Mouse (Mus musculus) adrenal gland, adult 18-20 months (tissue): ENCODE measurements around the gene Tapbp. TPM values are rescaled to one million over a fixed set of nuclear protein-coding genes. Genes with fewer than 3 reads are reported as not detected.
A peak's percentile ranks its signal among the peaks of the same experiment; 100 is the strongest.
"Not testable (repeated sequence)": the region's sequence is repeated elsewhere in the genome, so short reads cannot be mapped to it uniquely, and the experiment has no call there.

Source experiments
- DNase-seq, 2 experiments: peaks; one replicate each; pipeline ENCODE4 v3.0.0; 2021 to 2022; ENCODE audit warnings: low spot score in 2 of 2
- long read RNA-seq, 2 experiments: library from polyadenylated mRNA; stranded (forward); transcript quantifications; one replicate each; pipeline ENCODE4 v2.0.0; 2021
- total RNA-seq, 2 experiments: library from RNA; stranded (reverse); gene quantifications; 1 replicate in 1 of 2; 2 replicates in 1 of 2; pipeline ENCODE4 v1.2.3; 2021

Tapbp gene
- 100 to 1,000 TPM; 179 to 234 TPM for total RNA-seq
- long read RNA-seq, experiment 1, transcript Tapbp-201 (8 exons, 2,898 nt) = minor isoform, 98 of 264 reads
- long read RNA-seq, experiment 1, transcript Tapbp-206 (8 exons, 2,589 nt) = major isoform, 117 of 264 reads
- long read RNA-seq, experiment 1, partial matches to known transcripts = 42 of 264 reads
- long read RNA-seq, experiment 1, other reads (novel, unspliced or antisense) = 7 of 264 reads
- long read RNA-seq, experiment 2, transcript Tapbp-206 (8 exons, 2,589 nt) = minor isoform, 56 of 285 reads
- long read RNA-seq, experiment 2, transcript Tapbp-201 (8 exons, 2,898 nt) = major isoform, 82 of 285 reads
- long read RNA-seq, experiment 2, partial matches to known transcripts = 128 of 285 reads
- long read RNA-seq, experiment 2, other reads (novel, unspliced or antisense) = 17 of 285 reads

DNA sequence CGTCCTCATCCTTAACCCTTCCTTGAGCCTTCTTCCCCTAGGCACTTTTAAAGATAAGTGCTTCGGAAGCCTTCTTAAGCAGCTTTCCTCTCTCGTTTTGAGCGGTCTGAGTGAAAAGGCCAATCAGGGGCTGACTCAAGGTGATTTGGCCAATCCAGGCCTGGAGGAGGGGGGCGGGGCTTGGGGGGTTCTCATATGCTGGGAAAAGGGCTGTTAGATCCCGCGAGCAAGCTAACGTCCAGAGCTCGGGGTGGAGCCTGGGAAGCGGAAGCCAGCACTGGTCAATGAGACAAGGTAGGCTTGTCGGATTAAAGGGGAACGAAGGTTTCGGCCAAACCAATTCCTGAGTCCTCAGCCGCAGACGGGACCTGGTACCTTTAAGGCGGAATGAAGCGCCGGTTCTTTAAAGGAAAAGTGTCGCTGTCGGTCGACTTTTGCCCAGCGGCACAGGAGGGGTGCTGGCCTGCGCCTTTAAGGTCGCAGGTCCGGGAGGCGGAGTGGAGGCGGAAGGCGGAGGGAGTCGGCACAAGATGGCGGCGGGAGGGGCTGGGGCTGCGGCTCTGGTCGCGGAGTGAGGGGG is at the start of gene Tapbp, which contains the start of gene Zbtb22:
Gene Tapbp, plus strand, starts transcription at position 229 of the 580 bp plus-strand sequence.
Gene Zbtb22, plus strand, starts transcription at position 234 of the 580 bp plus-strand sequence.
- peak; percentile 87 to 89 for DNase-seq

DNA sequence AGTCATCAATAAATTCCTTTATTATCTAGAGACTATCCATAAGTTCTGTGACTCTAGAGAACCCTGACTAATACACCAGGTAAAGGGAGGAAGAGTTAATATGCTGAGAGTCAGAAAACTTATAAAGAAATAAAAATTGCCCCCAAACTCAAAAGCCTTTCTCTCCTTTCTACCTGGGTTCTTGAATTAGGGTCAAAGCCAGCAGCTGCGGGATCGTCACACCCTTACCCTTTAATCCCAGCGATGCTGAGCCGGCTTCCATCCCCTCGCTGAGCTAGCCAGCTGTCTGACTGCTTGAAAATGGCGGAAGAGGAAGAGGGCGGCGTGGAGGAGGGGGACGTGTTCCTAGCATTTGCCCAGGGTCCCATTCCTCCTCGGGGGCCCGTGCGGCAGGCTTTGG is 42.2 kb upstream of the Tapbp start, which contains the start of gene Gm7029:
Gene Gm7029, plus strand, starts transcription at position 301 of the 400 bp plus-strand sequence.
- not testable (repeated sequence) for DNase-seq

DNA sequence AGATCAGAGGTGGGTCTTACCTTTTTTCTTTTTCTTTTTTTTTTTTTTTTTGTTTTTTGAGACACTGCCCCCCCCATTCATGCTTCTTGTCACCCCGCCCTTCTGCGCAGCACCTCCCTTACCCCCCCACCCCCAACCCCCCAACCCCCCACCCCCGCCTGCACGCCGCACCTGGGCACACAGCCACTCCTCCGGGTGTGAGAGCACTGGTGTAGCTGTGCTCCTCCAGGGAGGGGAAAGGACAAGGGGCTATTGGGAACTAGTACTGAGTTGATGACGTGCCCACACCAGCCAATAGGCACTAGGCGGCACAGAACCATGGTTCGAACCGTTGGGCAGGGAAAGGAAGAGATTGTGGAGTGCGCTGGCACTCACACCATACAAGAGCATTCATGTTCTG is 41.3 kb upstream of the Tapbp start:
- DNase-seq = no peak

DNA sequence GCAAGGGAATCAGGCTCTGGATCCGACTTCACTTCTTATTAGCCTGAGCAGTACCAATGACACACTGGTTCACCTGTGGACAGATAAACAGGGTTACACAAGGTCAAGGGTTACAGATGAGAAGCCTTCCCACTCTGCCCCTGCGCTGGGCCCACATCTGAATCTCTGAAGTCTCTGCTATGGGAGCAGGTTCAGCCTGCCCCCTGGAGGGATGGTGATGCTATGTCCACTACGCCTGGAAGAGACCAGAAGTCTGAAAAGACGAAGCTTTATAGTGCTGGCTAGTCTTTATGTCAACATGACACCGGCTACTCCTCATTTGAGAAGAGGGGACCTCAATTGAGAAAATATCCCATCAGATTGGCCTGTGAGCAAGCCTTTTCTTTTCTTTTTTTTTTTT is 39.9 kb upstream of the Tapbp start:
- DNase-seq = not testable (repeated sequence)

DNA sequence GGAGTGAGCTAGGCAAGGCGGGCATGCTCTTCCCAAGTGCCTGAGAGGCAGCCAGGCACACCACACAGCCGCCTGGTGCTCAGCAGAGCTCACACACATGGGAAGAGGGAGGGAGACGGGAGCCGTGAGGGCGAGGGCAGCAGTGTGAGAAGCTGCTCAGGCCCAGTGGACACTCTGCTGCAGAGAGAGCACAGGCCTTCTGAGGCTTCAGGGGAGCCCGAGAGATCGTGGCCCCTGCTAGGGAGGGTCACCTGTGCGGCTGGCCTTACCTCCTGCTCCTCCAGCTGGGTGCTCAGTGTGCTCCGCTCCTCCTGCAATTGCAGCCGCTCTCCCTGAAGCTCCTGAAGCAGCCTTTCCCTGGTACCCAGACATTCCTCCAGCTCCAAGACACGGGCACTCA is 31.4 kb upstream of the Tapbp start:
- not testable (repeated sequence) for DNase-seq

DNA sequence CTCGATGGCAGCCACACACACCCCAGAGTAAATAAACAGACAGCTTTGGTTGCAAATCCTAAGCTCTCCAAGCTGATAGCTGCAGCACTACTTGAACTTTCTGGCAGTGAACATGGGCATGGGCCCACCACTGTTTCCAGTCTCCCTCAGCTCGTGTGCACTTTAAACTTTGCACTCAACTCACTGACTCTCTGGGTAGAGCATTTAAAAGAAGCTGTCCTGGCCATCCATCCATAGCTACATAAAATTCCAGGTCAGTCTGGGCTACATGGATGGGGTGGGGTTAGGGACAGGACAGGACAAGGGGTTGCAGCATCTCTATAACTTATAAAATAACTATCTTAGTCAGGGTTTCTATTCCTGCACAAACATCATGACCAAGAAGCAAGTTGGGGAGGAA is 27.9 kb upstream of the Tapbp start:
- DNase-seq = not testable (repeated sequence)

DNA sequence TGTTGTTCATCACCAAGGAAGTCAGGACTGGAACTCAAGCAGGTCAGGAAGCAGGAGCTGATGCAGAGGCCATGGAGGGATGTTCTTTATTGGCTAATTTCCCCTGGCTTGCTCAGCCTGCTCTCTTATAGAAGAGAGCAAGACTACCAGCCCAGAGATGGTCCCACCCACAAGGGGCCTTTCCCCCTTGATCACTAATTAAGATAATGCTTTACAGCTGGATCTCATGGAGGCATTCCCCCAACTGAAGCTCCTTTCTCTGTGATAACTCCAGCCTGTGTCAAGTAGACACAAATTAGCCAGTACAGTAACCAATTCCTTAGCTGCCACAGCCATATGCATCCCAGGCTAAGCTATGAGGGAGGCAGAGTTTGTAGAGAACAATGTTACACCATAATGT is 27.5 kb upstream of the Tapbp start:
- not testable (repeated sequence) for DNase-seq

DNA sequence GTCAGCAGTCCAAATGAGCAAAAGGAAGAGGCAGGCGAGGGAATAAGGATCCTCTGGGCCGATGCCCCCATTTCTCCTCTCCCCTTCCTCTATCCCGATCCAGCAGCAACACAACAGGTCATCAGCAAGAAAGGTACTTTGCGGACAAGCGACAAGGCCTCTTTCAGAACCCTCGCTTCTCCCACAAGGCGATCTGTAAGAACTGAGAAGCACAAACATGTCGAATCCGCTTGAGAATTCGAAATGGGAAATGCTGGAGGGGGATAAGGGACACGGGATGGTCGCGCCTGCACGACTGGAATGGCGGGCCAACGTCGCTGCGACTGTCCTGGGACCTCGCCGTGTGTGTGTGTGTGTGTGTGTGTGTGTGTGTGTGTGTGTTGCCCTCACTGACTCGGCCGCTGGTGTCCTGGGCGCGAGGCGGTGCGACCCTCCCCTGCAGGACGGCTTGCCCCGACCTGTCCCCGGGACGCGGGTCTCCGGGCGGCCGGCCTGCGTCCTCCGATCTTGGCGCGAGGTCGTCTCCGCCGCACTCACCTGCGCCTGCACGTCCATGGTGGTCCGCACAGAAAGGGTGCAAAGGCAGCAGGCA is 25.7 kb upstream of the Tapbp start:
- not testable (repeated sequence) for DNase-seq

DNA sequence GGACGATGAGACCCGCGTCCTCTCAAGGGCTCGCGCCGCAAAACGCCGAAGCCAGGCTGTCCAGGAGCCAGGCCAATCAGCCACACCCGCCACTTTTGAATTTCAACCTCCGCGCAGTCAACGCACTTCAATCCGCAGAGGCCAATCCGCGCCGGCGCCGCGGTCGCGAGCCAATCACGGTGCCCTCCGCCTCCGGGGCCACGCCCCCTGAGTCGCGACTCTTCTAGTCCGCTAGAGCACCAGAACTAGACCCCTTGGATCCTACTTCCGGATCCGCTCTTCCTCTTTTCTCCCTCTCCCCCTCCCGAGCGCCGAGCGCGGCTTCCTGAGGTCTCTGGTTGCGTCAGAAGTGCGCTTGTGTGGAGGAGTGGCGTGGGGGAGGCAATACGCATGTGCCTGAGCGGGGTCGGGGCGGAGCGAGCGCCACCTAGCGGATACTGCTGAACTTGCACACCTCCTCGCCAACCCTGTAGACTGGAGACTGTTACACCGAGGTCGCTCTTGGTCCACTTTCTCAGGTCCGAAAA is 25.1 kb upstream of the Tapbp start, which contains the start of gene Kifc1:
Gene Kifc1, minus strand, starts transcription at position 129 of the 527 bp plus-strand sequence.
- peak; percentile 98 for DNase-seq

DNA sequence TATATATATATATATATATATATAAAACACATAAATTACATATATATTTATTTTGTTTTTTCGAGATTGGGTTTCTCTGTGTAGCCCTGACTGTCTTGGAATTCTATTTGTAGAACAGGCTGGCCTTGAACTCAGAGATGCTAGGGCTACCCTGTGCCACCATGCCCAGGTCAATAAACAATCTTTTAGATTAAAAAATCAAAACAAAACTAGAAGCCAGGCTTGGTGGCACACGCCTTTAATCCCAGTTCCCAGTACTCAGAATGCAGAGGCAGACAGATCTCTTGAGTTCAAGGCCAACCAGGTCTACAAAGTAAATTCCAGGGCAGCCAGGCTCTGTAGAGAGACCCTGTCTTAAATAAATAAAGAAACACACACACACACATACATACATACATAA is 24.3 kb upstream of the Tapbp start:
- DNase-seq = no peak

DNA sequence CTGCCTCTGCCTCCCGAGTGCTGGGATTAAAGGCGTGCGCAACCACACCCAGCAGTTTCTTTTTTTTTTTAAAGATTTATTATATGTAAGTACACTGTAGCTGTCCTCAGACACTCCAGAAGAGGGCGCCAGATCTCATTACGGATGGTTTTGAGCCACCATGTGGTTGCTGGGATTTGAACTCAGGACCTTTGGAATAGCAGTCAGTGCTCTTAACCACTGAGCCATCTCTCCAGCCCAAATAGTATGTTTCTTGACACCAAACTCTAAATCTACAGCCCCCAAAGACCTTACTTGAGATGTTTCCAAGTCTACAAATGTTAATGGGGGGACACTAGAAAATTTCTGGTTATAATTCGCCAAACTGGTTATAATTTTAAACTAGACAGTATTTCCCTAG is 23.8 kb upstream of the Tapbp start:
- not testable (repeated sequence) for DNase-seq

DNA sequence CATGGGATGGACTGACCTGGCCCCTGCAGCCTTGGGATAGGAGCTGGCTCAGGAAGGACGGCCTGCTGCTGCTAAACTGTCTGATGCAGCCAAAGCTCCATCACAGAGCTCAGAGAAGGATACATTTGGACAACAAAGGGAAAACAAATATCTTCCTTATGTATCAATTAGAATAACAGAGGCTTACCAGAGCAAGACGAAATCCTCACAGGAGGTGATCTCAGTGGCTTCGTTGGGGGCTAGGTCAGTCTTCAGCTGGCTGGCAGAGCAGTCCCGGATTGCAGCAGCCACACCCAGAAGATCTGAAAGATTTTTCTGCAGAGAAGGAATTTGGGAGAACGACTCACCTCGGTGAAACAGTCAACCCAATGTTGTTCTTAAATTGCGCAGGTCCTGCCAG is 23.3 kb upstream of the Tapbp start:
- DNase-seq = no peak

DNA sequence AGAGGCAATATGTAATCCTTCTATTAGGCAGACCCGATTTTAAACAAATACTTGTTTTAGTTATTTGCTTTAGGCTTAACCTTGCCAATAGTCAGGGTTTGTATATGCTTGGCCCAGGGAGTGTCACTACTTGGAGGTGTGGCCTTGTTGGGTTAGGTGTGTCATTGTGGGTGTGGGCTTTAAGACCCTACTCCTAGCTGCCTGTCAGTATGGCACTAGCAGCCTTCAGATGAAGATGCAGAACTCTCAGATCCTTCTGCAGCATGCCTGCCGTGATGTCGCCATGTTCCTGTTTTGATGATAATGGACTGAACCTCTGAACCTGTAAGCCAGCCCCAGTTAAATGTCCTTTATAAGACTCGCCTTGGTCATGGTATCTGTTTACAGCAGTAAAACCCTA is 22.7 kb upstream of the Tapbp start:
- DNase-seq = not testable (repeated sequence)

DNA sequence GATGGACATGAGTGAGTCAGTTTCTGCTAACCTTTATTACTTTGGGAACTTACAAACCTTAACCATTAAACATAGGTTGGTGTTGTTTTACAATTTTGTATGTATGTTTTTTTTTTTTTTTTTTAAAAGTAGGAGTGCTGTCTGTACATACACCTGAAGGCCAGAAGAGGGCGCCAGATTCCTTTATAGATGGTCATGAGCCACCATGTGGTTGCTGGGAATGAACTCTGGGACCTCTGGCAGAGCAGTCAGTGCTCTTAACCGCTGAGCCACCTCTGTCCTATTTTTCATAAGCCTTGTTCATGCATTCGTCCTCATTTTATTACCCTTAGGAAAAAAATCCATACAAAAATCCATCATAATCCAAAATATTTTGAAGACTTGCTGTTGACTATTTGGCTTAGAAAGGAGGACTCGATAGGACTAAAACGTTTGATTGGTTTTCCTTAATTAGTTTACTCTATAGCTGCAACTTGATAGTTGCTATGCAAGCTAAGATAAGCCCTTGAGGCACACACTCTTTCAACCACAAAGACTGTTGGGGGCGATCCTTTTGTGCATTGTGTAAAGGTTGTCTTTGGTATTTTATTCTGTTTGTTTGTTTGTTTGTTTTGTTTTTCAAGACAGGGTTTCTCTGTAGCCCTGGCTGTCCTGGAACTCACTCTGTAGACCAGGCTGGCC is 18.4 kb upstream of the Tapbp start:
- DNase-seq = no peak

DNA sequence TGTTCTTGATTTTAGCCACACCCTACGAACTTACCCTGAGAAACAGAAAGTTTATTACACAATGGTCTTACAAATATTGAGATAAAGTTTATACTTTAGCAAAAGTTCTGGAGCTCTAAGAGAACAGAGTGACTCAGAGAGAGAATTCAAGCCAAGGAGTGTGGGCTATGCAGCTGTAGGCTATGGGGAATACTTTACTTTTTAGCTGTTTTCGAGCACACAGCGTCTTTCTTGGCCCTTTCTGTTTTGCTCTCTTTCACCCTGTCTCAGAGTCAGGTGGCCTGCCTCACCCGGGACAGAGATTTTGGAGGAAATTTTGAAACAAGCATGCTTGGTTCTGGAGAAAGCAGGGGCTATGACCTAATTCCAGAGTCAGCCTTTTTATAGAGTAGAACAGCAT is 17.5 kb upstream of the Tapbp start:
- DNase-seq = not testable (repeated sequence)

DNA sequence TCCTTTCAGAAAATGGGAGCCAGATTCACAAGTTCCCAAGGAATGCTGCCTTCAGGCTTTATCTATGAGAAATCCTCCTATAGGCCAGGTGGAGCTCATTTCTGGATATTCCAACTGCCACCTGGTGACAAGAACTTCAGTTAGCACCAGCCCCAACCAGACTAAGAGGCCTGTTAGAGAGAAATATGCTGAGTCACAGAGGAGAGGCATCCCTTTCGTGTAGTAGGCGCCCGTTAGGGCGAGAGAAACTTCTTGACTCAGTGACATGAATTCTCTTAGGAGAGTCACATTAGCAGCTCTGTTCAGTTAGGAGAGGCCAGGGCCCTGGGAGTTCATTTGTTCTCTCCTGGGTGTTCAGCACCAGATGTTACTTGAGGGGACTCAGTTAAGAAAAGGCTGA is 16.1 kb upstream of the Tapbp start:
- DNase-seq = no peak

DNA sequence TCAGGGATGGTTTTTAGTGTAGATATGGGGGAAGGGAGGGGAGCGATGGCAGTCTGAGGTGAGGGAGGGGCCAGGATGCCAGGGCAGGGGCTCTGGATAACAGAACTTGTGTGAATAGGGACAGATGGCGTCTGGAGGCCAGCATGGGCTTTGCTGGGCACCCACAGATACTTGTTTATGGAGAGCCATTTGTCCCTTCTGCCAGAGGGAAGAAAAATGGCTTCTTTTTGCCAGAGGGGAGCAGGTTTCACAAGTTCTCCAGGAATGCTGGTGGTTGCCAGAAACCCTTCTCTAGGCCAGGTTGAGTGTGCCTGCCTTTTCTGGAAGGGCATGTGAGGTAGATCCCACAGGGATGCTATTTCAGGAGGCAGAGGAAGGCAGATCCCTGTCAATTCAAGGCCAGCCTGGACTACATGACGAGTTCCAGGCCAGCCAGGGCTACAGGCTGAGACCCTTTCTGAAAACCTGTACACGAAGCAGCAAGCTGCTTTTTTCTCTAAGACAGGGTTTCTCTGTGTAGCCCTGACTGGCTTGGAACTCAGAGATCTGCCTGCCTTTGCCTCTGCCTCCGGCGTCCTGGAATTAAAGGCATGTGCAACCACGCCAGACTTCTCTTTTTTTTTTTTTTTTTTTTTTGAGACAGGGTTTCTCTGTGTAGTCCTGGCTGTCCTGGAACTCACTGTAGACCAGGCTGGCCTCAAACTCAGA is 15.3 kb upstream of the Tapbp start:
- DNase-seq = no peak

DNA sequence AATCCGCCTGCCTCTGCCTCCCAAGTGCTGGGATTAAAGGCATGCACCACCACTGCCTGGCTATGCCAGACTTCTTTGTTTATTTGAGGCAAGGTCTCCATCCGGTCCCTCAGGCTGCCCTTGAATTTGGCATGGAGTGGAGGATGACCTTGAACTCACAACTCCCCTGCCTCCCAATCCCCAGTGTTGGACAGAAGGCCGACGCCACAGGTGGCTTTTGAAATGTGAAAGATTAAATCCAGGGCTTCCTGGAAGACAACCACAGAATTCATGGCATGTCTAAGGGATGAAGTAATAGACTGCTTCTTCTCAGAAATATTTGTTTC is 14.7 kb upstream of the Tapbp start:
- DNase-seq = no peak

DNA sequence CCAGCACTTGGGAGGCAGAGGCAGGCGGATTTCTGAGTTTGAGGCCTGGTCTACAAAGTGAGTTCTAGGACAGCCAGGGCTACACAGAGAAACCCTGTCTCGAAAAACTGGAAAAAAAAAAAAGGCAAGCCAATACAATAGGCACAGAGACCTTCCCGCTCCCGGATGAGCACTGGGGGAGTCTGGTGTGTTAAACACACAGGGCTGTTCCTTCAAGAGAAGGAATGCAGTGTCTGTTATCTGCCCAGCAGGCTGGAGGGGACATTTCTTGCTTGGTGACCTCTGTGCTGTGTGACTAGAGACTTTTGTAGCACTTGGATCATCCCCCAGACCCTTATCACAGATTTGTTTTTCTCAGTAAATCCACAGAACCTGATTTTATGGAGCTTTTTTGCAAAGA is 14.0 kb upstream of the Tapbp start:
- DNase-seq = no peak

DNA sequence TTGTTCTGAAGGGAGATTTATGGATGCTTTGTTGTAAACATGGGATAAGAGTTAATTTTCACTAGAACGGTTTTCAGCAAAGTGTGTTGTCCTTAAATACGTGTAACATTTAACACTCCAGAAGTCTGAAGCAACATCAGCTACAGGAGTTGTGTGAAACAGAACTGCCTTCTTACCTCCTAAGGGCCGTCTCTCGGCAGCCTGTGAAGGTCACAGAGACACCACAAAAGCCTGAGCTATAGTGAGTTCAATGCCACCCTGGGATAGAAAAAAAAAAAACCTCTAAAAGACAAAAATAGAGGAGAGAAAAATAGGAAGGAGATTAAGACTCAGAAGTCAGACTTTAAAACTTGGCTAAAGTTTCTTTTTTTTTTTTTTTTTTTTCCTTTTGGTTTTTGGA is 13.6 kb upstream of the Tapbp start:
- no peak for DNase-seq

DNA sequence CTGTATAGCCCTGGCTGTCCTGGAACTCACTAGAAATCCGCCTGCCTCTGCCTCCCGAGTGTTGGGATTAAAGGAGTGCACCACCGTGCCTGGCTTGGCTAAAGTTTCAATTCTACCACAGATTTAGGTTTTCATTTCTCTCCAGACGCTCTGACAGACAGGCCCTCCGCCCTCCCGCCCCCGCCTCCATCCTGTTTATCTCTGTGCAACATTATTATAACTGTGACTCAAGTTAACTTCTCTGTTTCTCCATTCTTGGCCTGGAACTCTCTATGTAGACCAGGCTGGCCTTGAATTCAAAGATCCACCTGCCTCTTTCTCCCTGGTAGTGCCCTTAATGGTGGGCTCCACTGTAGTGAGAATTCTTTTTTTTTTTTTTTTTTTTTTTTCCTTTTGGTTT is 13.2 kb upstream of the Tapbp start:
- DNase-seq = no peak
